ENCODE assay signal across 26 mouse cellular contexts in genomic region chr12:37010306-37010705, GRCm38 (mm10).
A peak's percentile ranks its signal among the peaks of the same experiment; 100 is the strongest.
DNase-seq lines count a peak whose midpoint lies in the region; TF ChIP-seq lines count a peak whose summit lies in the region.
"Had no signal": no experiment of that assay in that cellular context is flagged by ENCODE, and none has a peak within 500 bp of the region (broad histone marks: within the 10 kb centered on the region; RNA-seq: fewer than 3 reads in every experiment).

No protein-coding gene starts in this region.

- H3K4me1 ChIP-seq in limb, embryonic 10.5 days: no peaks in the 10 kb centered on the region
- H3K4me1 ChIP-seq: embryonic facial prominence, embryonic 10.5 days; embryonic facial prominence, embryonic 13.5 days; forebrain, embryonic 12.5 days; forebrain, embryonic 15.5 days; heart, embryonic 12.5 days; heart, embryonic 15.5 days; hindbrain, embryonic 10.5 days; hindbrain, embryonic 13.5 days had no signal

- intact Hi-C loops in gastrocnemius, adult 2 months (cut with DNase I): loop anchor here (5.0 to 10.0 kb wide), 2 partner anchors 37 to 96 kb away; no protein-coding TSS in a partner anchor

- no peak for DNase-seq in gastrocnemius, adult 2 months
- DNase-seq in gastrocnemius, adult 8-10 months (ENCODE audit: low spot score in 2 of 2): no peak
- peak; percentile 26 for DNase-seq in left cerebral cortex, adult 11 months (ENCODE audit: low spot score)
- no peak for DNase-seq in left cerebral cortex, adult 18-20 months (ENCODE audit: low spot score in 2 of 2)
- peak; percentile 65 for DNase-seq in telencephalon, adult 2 months (ENCODE audit: low read depth, low spot score)
- no peak for DNase-seq in limb, embryonic 10.5 days (ENCODE audit: low spot score)
- DNase-seq: adrenal gland, adult 2 months; adrenal gland, postnatal 14 days; cerebellum, adult 11-12 months; cerebellum, adult 8-10 months; cerebellum, postnatal 10 days; cerebellum, postnatal 36 days; embryo, embryonic 11 days; gastrocnemius, postnatal 25 days; heart, adult 18-20 months; heart, postnatal 10 days; heart, postnatal 36 days had no signal

- 95% methylated on average over 1 of the region's 1 CpGs for WGBS in limb, embryonic 10.5 days

- no peak for TF ChIP-seq CTCF in gastrocnemius, adult 2 months (IDR thresholded peaks at IDR 0.05)

- no peaks in the 10 kb centered on the region for H3K9me3 ChIP-seq in limb, embryonic 10.5 days (replicated peaks)
- H3K9me3 ChIP-seq: embryonic facial prominence, embryonic 10.5 days; embryonic facial prominence, embryonic 13.5 days; forebrain, embryonic 12.5 days; forebrain, embryonic 15.5 days; heart, embryonic 12.5 days; heart, embryonic 15.5 days; hindbrain, embryonic 10.5 days; hindbrain, embryonic 13.5 days had no signal

- peak overlapping the region; percentile 31; the same call in 1 of the 2 replicates for H3K27ac ChIP-seq in gastrocnemius, adult 2 months
- H3K27ac ChIP-seq in limb, embryonic 10.5 days: no peak overlapping the region
- H3K27ac ChIP-seq: embryonic facial prominence, embryonic 10.5 days; embryonic facial prominence, embryonic 13.5 days; forebrain, embryonic 12.5 days; forebrain, embryonic 15.5 days; heart, embryonic 15.5 days; hindbrain, embryonic 10.5 days; hindbrain, embryonic 13.5 days had no signal

- no peak overlapping the region for H3K4me3 ChIP-seq in gastrocnemius, adult 2 months
- H3K4me3 ChIP-seq in limb, embryonic 10.5 days: no peak overlapping the region
- H3K4me3 ChIP-seq: embryonic facial prominence, embryonic 10.5 days; embryonic facial prominence, embryonic 13.5 days; erythroblast, embryonic 14.5 days; forebrain, embryonic 12.5 days; forebrain, embryonic 15.5 days; heart, embryonic 12.5 days; heart, embryonic 15.5 days; hindbrain, embryonic 10.5 days; hindbrain, embryonic 13.5 days had no signal

- H3K36me3 ChIP-seq in limb, embryonic 10.5 days: no peaks in the 10 kb centered on the region
- H3K36me3 ChIP-seq: embryonic facial prominence, embryonic 10.5 days; embryonic facial prominence, embryonic 13.5 days; forebrain, embryonic 12.5 days; forebrain, embryonic 15.5 days; heart, embryonic 12.5 days; heart, embryonic 15.5 days; hindbrain, embryonic 10.5 days; hindbrain, embryonic 13.5 days had no signal

- no peaks in the 10 kb centered on the region for H3K27me3 ChIP-seq in limb, embryonic 10.5 days (ENCODE audit: low read depth, poor library complexity, severe bottlenecking)
- H3K27me3 ChIP-seq: embryonic facial prominence, embryonic 13.5 days; forebrain, embryonic 12.5 days; forebrain, embryonic 15.5 days; heart, embryonic 12.5 days; heart, embryonic 15.5 days; hindbrain, embryonic 13.5 days had no signal

Comparison
In these comparisons a context has a peak if more than half of its experiments do, and no peak if none do; other contexts are left out.
1. DNase-seq: peak in left cerebral cortex, adult 11 months (single experiment) and telencephalon, adult 2 months (single experiment); none in gastrocnemius, adult 2 months (single experiment), gastrocnemius, adult 8-10 months (0 of 2), left cerebral cortex, adult 18-20 months (0 of 2) and limb, embryonic 10.5 days (single experiment).